Mouse (Mus musculus) hindbrain, embryonic 14.5 days (tissue): ENCODE data around the gene Rsph9. TPM values are rescaled to one million over a fixed set of nuclear protein-coding genes. Genes with fewer than 3 reads are reported as not detected.

Experiments used
- ATAC-seq: fragments of 200-750 bp; cut with Nextera tagmentation; 2 replicates; pipeline ENCODE4 v1.8.0; 2017; ENCODE audit warnings: moderate number of reproducible peaks, mild to moderate bottlenecking, moderate TSS enrichment, moderate library complexity; ENCODE audit not compliant: low FRiP score
- DNase-seq: peaks from one replicate; pipeline ENCODE4 v3.0.0-alpha.2; 2015; ENCODE audit warnings: low spot score
- H3K27ac ChIP-seq: fragments of 300-500 bp; sonication (generic); 2 replicates; pipeline ENCODE4 v1.5.1; 2014; ENCODE audit warnings: mild to moderate bottlenecking, moderate library complexity
- H3K27me3 ChIP-seq: fragments of 300-500 bp; sonication (generic); 2 replicates; pipeline ENCODE4 v1.6.1; 2014; ENCODE audit warnings: mild to moderate bottlenecking, low read length, mixed read lengths; ENCODE audit not compliant: control insufficient read depth, insufficient read depth
- H3K36me3 ChIP-seq: fragments of 300-500 bp; sonication (generic); replicated peaks from 2 replicates; pipeline ENCODE4 v1.6.1; 2014; ENCODE audit not compliant: control insufficient read depth, insufficient read depth
- H3K4me1 ChIP-seq: fragments of 300-500 bp; sonication (generic); replicated peaks from 2 replicates; pipeline ENCODE4 v1.6.1; 2014; ENCODE audit warnings: antibody characterized with exemption, low read length, mixed read lengths; ENCODE audit not compliant: control insufficient read depth, insufficient read depth
- H3K4me2 ChIP-seq: fragments of 300-500 bp; sonication (generic); replicated peaks from 2 replicates; pipeline ENCODE4 v1.6.1; 2014; ENCODE audit warnings: mild to moderate bottlenecking, moderate library complexity
- H3K4me3 ChIP-seq: fragments of 300-500 bp; sonication (generic); replicated peaks from 2 replicates; pipeline ENCODE4 v1.5.1; 2014; ENCODE audit warnings: mild to moderate bottlenecking, low read length
- H3K9ac ChIP-seq: fragments of 300-500 bp; sonication (generic); 2 replicates; pipeline ENCODE4 v1.6.1; 2014
- H3K9me3 ChIP-seq: fragments of 300-500 bp; sonication (generic); 2 replicates; pipeline ENCODE4 v1.6.1; 2016; ENCODE audit warnings: low read length; ENCODE audit not compliant: control insufficient read depth
- WGBS: fragments of 180-500 bp; shearing (Covaris S2); extraction: QIAGEN DNeasy Blood & Tissue Kit; methylation state at CpG from one replicate; pipeline ENCODE4 v1.1.7; 2014; 5-methylcytosine and 5-hydroxymethylcytosine counted together
- polyA plus RNA-seq: library from polyadenylated mRNA; unstranded; fragments of >200 nt; fragmentation: Nextera tagmentation; extraction: Ambion mirVana; gene quantifications from 2 replicates; pipeline ENCODE4 v1.2.1, GENCODE M21; 2014

Gene Rsph9
- polyA plus RNA-seq, 1 experiment from 2014 or later, result 50.3 TPM

- no peak overlapping the region for H3K4me2 ChIP-seq
- 77% methylated on average over 8 of the region's 8 CpGs for WGBS
- H3K4me3 ChIP-seq, result no peak overlapping the region
- H3K27me3 ChIP-seq, result no peaks in the 10 kb centered on the region
- ATAC-seq, result no peak
- H3K9ac ChIP-seq, result no peak overlapping the region
- H3K4me1 ChIP-seq, result no peaks in the 10 kb centered on the region
- H3K36me3 ChIP-seq, result no peaks in the 10 kb centered on the region
- no peak overlapping the region for H3K27ac ChIP-seq
- DNase-seq, result no peak
- no peaks in the 10 kb centered on the region for H3K9me3 ChIP-seq
Measured at GRCm38 (mm10) chr17:46098525-46098924, 45.5 kb downstream of the Rsph9 start.

DNA sequence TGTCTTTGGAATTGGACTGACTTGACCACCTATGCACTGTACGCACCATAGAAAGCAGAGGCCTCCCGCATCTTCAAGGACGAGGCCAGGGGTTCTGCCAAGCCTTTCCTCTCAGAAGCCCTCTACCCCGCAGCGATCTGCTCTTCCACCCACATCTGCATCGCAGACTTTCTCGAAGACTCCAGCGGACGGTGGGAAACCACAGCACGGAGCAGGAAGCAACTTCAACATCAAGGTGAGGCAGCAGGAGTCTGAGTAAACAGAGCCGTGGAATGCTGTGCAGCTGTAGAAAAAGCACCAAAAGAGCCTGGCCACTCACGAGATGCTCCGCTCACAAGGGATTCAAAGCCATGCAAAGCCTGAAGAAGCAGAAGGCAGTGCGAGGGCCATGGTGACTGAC is 52.1 kb downstream of the Rsph9 start:
- ATAC-seq, result no peak
- H3K4me3 ChIP-seq, result no peak overlapping the region
- H3K9me3 ChIP-seq, result no peaks in the 10 kb centered on the region
- H3K4me2 ChIP-seq, result no peak overlapping the region
- no peak for DNase-seq
- H3K36me3 ChIP-seq, result no peaks in the 10 kb centered on the region
- 81% methylated on average over 14 of the region's 14 CpGs for WGBS
- H3K27ac ChIP-seq, result no peak overlapping the region
- no peaks in the 10 kb centered on the region for H3K27me3 ChIP-seq
- no peak overlapping the region for H3K9ac ChIP-seq
- no peaks in the 10 kb centered on the region for H3K4me1 ChIP-seq

DNA sequence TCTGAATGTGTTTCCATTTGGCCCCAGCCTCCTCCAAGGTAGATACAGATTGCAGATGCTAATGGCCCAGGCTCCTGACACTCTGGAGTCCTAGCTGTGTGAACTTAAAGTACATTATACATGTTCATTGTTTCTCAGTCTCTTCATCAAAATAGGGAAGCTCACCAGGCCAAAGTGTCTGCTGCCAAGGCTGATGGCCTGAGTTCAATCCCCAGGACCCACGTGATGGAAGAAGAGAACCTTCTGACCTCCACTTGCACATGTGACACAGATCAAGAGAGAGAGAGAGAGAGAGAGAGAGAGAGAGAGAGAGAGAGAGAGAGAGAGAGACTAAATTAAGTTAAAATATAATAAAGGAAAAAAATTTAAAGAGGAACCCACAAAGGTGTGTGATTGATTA is 52.7 kb downstream of the Rsph9 start:
- Histone ChIP-seq H3K9ac (no peak overlapping the region), H3K27me3 (no peaks in the 10 kb centered on the region), H3K4me1 (no peaks in the 10 kb centered on the region), H3K9me3 (no peaks in the 10 kb centered on the region), H3K27ac (no peak overlapping the region), H3K4me3 (no peak overlapping the region), H3K4me2 (no peak overlapping the region), H3K36me3 (no peaks in the 10 kb centered on the region)
- ATAC-seq (no peak), DNase-seq (no peak)
- WGBS, result 68% methylated on average over 1 of the region's 1 CpGs

- Histone ChIP-seq H3K9me3 (no peaks in the 10 kb centered on the region), H3K9ac (no peak overlapping the region), H3K4me1 (peaks cover 12% of the 10 kb centered on the region; the same call in 1 of the 2 replicates), H3K4me3 (no peak overlapping the region), H3K36me3 (no peaks in the 10 kb centered on the region), H3K27ac (no peak overlapping the region), H3K4me2 (no peak overlapping the region), H3K27me3 (no peaks in the 10 kb centered on the region)
- DNase-seq (no peak), ATAC-seq (no peak)
- WGBS, result 59% methylated on average over 17 of the region's 17 CpGs
Measured at GRCm38 (mm10) chr17:46086341-46086870, 57.6 kb downstream of the Rsph9 start.

- Histone ChIP-seq H3K27me3 (no peaks in the 10 kb centered on the region), H3K9ac (no peak overlapping the region), H3K36me3 (no peaks in the 10 kb centered on the region), H3K9me3 (0 out of 2 replicates have a peak, but pooled peaks cover under 1% of the 10 kb centered on the region), H3K27ac (peak overlapping the region; percentile 57), H3K4me1 (peaks cover 12% of the 10 kb centered on the region; the same call in 1 of the 2 replicates), H3K4me3 (no peak overlapping the region), H3K4me2 (peak overlapping the region; percentile 25)
- peak; percentile 89 for ATAC-seq
- DNase-seq, result peak; percentile 85
- WGBS, result 7% methylated on average over 10 of the region's 10 CpGs
Measured at GRCm38 (mm10) chr17:46084091-46084501, 59.9 kb downstream of the Rsph9 start.

DNA sequence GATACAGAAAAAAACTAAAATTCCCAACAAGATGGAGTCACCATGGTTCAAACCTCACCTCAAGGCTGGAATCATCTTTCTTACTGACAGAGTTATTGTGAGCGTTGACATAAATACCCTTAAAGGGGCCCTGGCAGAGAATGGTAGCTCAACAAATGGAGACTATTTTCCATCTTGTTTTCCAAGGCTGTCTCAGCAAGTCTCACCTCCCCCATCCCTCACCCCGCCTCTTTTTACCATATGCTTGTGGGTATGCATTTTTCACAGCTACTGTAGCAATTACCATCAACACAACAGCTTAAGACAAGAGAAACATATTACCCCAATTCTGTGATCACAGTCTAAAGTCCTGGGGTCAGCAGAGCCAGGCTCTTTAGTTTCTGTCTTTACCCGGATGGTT is 60.6 kb downstream of the Rsph9 start:
- ATAC-seq (no peak), DNase-seq (no peak)
- Histone ChIP-seq H3K36me3 (no peaks in the 10 kb centered on the region), H3K4me2 (no peak overlapping the region), H3K4me3 (no peak overlapping the region), H3K27ac (no peak overlapping the region; the same call in 1 of the 2 replicates), H3K27me3 (no peaks in the 10 kb centered on the region), H3K9ac (no peak overlapping the region), H3K4me1 (peaks cover 12% of the 10 kb centered on the region; the same call in 1 of the 2 replicates), H3K9me3 (0 out of 2 replicates have a peak, but pooled peaks cover 2% of the 10 kb centered on the region)
- WGBS, result 83% methylated on average over 3 of the region's 3 CpGs

DNA sequence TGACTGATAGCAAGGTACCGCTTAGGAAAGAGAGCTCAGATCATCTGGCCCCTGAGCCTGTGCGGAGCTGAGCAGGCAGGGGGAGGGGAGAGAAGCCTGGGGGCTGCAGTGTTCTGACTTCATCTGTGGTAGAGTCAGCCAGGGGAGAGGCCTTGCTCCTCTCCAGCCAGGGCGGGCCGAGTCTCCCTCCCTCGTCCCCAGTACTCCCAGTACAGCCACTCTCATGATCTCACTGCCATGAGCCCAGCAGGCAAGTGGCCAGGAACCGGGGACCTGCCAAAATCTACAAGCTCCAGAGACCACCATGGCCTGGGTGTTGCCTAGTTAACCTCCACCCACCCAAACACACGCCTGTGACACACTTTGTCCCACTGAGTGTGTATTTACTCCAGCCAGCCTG is 62.4 kb downstream of the Rsph9 start:
- no peak for DNase-seq
- no peaks in the 10 kb centered on the region for H3K27me3 ChIP-seq
- H3K9me3 ChIP-seq, result 0 out of 2 replicates have a peak, but pooled peaks cover 2% of the 10 kb centered on the region
- H3K4me2 ChIP-seq, result no peak overlapping the region
- no peaks in the 10 kb centered on the region for H3K36me3 ChIP-seq
- H3K4me1 ChIP-seq, result peaks cover 12% of the 10 kb centered on the region; the same call in 1 of the 2 replicates
- no peak overlapping the region for H3K9ac ChIP-seq
- H3K4me3 ChIP-seq, result no peak overlapping the region
- no peak for ATAC-seq
- no peak overlapping the region for H3K27ac ChIP-seq
- WGBS, result 76% methylated on average over 7 of the region's 7 CpGs

- H3K9ac ChIP-seq, result no peak overlapping the region
- no peaks in the 10 kb centered on the region for H3K27me3 ChIP-seq
- ATAC-seq (no peak), DNase-seq (no peak)
- H3K4me2 ChIP-seq, result no peak overlapping the region
- no peak overlapping the region for H3K27ac ChIP-seq
- H3K36me3 ChIP-seq, result no peaks in the 10 kb centered on the region
- WGBS, result 60% methylated on average over 5 of the region's 5 CpGs
- 0 out of 2 replicates have a peak, but pooled peaks cover 2% of the 10 kb centered on the region for H3K9me3 ChIP-seq
- peaks cover 12% of the 10 kb centered on the region; the same call in 1 of the 2 replicates for H3K4me1 ChIP-seq
- no peak overlapping the region for H3K4me3 ChIP-seq
Measured at GRCm38 (mm10) chr17:46081042-46081441, 63.0 kb downstream of the Rsph9 start.

DNA sequence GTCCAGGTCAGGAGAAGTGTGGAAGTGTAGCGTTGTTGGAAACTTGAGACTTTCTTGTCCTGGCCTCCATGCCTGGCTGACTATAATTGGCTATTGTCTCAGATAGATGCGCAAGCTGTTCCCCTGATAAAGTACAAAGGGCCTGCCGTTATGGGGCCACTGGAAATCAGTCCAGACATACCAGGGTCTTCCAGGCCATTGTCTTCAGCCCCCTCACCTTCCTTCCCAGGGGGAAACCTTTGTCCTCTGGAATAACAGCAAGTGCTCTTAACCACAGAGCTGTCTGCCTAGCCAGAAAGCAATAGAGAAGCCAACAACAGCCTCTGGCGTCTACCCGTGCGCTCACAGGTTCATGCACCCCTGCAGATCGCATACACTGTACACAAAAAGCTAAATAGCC is 63.6 kb downstream of the Rsph9 start:
- Histone ChIP-seq H3K27me3 (no peaks in the 10 kb centered on the region), H3K4me1 (peaks cover 12% of the 10 kb centered on the region; the same call in 1 of the 2 replicates), H3K4me3 (no peak overlapping the region), H3K9me3 (0 out of 2 replicates have a peak, but pooled peaks cover 2% of the 10 kb centered on the region), H3K4me2 (no peak overlapping the region), H3K27ac (no peak overlapping the region), H3K9ac (no peak overlapping the region), H3K36me3 (no peaks in the 10 kb centered on the region)
- whole genome bisulfite sequencing, result 35% methylated on average over 7 of the region's 7 CpGs
- no peak for ATAC-seq
- DNase-seq, result no peak
